Mouse (Mus musculus) layer of hippocampus, postnatal 25 days (tissue): Measurements from ENCODE around the gene Mrps26. TPM values are rescaled to one million over a fixed set of nuclear protein-coding genes. Genes with fewer than 3 reads are reported as not detected.
A peak's percentile ranks its signal among the peaks of the same experiment; 100 is the strongest.
"Not testable (repeated sequence)": the region's sequence is repeated elsewhere in the genome, so short reads cannot be mapped to it uniquely, and the experiment has no call there.

ENCODE experiments used
- DNase-seq, 2 experiments: peaks; one replicate each; pipeline ENCODE4 v3.0.0; 2022; ENCODE audit warnings: mixed read lengths in 2 of 2, low spot score in 1 of 2; ENCODE audit errors: extremely low spot score in 1 of 2
- total RNA-seq, 2 experiments: library from RNA; stranded (reverse); gene quantifications; 2 replicates each; pipeline ENCODE4 v1.2.3; 2021

The Mrps26 gene
- total RNA-seq, 2 experiments from 2014 or later, result 89.4 to 97.0 TPM

DNA sequence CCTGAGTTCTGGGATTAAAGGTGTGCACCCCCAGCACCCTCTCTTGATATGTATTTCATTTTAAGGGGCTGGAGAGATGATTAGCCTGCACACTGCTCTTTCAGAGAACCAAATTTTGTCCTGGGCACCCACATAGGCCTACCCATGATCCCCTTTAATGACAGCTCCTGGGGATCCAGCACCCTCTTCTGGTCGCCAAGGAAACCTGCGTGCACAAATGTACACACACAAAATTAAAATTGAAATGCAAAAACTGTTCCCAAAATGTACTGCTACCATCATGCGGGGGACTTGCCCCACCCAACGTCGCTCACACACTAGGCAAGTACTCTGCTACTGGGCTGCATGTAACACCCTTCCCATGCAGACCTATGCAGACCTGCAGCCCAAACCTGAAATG lies 11.4 kb downstream of the Mrps26 start:
- DNase-seq, result no peak

DNA sequence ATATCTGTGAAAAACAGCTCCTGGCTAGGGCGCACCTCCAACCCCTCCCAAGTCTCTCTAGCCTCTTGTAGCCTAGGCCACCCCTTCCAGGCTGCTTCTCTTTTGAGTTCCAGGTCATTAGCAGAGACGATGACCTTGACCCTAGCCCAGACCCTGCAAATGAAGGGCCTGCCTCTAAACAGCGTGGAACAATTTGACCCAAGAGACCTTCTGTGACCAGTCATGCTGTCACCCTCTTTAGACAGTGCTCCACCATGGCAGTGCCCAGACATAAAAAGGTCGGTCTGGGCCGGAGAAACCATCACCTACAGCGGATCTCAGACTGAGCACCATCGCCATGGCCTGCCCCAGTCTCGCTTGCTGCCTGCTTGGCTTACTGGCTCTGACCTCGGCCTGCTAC lies 12.3 kb downstream of the Mrps26 start, which contains the start of gene Oxt:
Gene Oxt (plus strand): TSS at position 301 of the 400 bp plus-strand sequence.
- DNase-seq, result no peak

DNA sequence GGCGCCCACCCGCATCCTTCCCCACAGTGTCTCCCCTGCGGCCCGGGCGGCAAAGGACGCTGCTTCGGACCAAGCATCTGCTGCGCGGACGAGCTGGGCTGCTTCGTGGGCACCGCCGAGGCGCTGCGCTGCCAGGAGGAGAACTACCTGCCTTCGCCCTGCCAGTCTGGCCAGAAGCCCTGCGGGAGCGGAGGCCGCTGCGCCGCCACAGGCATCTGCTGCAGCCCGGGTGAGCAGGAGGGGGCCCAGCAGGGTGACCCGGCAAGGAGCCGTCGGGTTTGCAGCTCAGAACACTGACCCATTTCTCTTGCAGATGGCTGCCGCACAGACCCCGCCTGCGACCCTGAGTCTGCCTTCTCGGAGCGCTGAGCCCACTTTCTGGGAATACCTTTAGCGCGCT lies 13.0 kb downstream of the Mrps26 start:
- not testable (repeated sequence) for DNase-seq

GRCm38 (mm10) chr2:130577021-130577420 lies 13.5 kb downstream of the Mrps26 start:
- DNase-seq, result no peak

- no peak for DNase-seq
Observed at GRCm38 (mm10) chr2:130577632-130578031, 14.1 kb downstream of the Mrps26 start.

GRCm38 (mm10) chr2:130578148-130578547 lies 14.6 kb downstream of the Mrps26 start:
- DNase-seq, result peak; percentile 60 to 78

DNA sequence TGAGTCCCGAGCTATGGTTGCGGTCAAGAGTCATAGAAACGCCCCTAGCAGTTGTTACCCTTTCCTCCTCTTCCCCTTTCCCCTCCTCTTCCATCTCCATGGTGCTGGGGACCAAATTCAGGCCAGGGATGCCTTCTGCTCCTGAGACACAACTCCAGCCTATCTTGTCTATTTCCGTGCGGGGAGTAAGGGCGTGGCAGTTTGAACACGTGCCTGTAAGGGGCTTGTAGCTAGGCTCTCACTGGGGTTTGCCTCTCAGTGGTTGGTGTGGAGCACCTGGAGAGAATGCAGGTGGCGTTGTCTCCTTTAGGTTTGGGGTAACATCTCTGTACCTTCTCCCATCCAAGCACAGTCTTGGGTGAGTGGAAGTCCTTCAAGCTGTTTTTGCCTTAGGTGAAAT lies 16.2 kb downstream of the Mrps26 start:
- DNase-seq, result no peak

- DNase-seq, result no peak
Observed at GRCm38 (mm10) chr2:130581201-130581600, 17.7 kb downstream of the Mrps26 start.

GRCm38 (mm10) chr2:130582552-130582951 lies 19.0 kb downstream of the Mrps26 start, which contains the start of gene Avp:
Gene Avp, minus strand, starts transcription at chr2:130582554.
- DNase-seq, result no peak

DNA sequence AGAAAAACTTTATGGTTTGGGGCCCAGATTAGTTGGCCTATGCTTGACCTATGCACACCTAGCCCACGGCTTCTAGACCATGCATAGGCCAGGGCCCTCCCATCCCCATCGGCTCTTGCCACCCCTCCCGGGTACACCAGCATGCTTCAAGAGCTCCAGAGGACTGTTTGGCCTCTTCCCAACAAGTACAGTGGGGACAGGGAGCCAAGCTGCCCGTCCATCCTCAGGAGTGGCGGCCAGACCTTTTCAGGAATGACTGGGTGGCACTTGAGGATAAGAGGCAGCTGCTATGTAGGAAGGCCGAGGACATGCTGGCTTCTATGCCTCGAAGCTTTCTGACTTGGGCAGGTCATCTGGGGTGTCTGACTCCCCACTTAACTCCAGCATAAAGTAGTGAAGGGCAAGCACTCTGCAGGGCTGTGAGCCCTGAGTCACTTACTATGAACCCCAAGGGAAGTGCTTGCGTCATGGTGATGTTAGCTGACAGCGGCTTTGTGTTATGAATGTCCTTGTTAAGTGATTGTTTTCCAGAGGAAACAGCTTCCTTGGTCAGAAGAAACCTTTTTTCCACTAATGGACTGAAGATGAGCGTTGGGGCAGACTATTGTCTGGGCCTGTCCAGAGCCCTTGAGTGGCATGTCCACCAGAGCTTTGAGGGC lies 20.5 kb downstream of the Mrps26 start:
- no peak for DNase-seq

- DNase-seq, result no peak
Observed at GRCm38 (mm10) chr2:130586016-130586415, 22.5 kb downstream of the Mrps26 start.

DNA sequence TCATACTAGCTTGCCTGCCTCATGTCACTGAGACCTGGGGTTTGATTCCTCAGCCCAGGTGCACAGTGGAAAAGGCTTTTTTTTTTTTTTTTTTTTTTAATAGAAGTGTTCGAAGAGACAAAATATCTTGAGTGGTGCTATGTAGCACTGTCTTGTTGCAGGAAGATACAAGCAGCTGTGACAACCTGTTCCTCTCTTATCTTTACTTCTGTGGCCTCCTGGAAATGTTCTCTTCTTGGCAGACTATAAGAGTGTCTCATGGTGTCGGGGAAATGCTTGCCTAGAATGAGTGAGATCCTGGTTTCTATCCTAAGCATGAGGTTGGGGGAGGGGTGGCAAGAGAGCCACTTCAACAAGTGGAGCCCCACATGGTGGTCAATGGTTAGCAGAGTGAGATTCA lies 24.8 kb downstream of the Mrps26 start:
- DNase-seq, result no peak

GRCm38 (mm10) chr2:130589157-130589556 lies 25.6 kb downstream of the Mrps26 start:
- no peak for DNase-seq

DNA sequence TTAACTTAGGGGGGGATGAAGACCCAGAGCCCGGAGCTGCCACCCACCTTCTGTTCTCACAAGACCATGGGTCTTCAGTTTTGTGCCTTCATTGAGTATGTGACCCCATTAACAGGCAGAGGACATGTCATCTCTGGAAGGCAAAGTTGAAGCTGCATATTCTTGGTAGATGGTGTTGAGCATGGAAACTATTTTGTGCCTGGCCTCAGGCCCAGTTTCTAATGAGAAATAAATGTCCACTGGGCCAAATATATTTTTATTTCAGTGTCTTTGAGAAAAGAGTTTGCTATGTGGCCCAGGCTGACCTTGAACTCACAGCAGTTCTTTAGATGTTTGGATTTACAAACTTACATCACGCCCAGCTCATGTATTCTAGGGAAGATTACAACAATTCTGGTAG lies 26.2 kb downstream of the Mrps26 start:
- no peak for DNase-seq

GRCm38 (mm10) chr2:130591016-130591415 lies 27.5 kb downstream of the Mrps26 start:
- no peak for DNase-seq

DNA sequence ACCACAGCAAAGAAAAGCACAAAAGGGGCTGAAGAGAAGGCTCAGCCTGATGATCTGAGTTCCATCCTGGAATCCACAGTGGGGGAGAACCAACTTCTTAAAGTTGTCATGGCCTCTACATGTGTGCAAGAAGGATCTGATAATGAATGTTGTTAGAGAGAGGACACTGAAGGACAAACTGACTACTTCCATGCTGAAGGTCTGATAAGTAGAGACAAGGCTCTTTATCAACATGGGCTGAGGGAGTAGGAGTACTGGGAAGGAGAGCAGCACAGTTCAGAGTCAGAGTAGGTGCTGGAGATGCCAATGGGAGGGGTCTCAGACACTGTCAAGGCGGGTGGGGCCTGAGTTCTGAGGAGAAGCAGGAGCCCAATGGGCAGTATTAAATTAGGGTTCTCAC lies 32.1 kb downstream of the Mrps26 start:
- DNase-seq, result no peak

DNA sequence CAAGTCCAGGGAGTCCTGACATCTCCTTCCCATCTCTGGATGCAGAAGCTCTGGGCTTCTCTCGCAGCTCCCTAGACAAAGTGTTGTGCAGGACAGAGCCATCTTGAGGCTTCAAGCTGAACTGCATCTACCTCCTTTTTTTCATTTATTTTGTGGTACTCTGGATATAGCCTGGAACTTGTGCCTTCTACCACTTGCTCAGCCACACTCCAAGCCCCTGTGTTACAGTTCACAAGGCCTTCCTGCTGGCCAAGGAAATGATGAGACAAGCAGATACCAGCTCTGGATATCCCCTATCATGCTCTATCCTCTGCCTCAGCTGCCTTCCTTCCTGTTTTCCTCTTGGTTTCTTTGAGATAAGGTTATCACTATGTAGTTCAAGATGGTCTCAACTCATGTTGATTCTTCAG lies 34.1 kb downstream of the Mrps26 start:
- DNase-seq, result no peak

DNA sequence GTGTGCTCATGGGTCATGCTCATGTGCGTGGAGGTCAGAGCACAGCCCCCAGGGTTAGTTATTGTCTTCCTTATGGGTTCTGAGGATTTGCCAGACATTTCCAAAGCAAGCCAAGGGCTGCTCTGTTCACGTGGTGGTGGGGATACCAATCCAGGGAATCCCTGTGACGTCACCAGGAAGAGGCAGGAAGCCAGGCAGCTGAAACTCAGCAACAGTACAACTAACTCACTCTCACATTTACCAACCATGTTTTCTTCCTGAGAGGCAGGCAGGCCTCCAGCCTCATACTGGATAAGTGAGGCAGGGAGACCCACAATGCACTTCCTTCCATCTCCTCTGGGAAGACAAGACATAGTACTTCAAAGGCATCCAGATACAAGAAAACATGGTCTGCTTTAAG lies 34.9 kb downstream of the Mrps26 start:
- no peak for DNase-seq

DNA sequence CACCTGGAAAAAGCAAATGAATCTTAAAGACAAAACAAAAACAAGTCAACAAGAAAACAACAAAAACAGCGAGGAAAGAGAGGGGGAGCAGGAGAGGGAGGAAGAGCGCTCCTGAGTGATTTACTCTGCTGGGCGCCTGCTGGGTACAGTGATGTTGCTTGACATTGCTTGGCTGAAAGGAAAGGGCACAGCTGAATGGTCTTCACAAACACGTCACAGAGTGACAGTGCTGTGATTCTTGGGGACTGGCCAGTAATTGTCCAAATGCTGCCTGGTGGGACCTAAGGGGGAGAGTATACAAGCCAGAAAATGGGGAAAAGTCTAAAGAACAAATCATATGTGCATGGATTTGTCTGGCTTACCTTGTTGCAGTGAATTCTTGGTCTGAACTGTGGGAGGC lies 38.7 kb downstream of the Mrps26 start:
- no peak for DNase-seq

GRCm38 (mm10) chr2:130613091-130613490 lies 49.5 kb downstream of the Mrps26 start:
- no peak for DNase-seq
